Mouse (Mus musculus): ENCODE data around the gene Olfr666. TPM values are rescaled to one million over a fixed set of nuclear protein-coding genes. Genes with fewer than 3 reads are reported as not detected.

Olfr666 gene
- polyA plus RNA-seq (2012; rRNA removed): not detected in 2 replicates

DNA sequence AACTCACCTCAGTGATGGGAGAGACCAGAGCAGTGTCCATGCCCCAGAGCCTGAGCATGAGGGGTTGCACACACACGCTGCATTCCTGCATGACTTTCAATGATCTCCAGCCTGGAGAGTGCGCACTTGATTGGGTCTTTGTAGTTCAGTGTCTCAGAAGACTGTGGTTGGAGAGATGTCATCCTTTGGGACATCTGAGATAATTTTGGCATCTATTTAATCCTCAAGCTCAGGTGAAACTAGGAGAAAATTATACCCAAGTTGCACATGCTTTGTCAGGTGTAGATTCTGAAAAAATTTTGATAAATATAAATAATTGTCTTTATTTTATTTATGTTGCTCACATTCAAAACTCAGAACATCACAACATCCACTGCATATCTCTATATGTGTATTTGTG lies at the start of gene Olfr666:
Olfr666 (minus strand) TSS at position 101 of the 400 bp plus-strand sequence.

DNA sequence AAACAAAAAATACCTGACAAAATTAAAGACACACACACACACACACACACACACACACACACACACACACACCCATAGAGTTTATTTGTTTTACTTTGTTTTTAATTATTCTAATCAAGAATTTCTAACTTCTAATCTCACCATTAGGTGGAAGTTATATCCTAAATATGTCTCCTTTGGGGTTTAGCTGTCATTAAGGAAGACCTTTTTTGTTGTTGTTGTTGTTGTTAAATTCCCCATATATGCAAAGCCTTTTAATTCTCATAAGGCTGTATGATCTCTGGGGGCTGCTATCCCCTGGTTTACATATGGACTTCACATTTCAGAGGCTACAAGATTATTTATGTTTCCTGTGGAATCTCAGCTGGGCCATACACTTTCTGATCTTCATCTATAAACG lies 38.2 kb upstream of the Olfr666 start, which contains the start of gene Olfr669:
Olfr669 (plus strand) TSS at position 301 of the 400 bp plus-strand sequence.

DNA sequence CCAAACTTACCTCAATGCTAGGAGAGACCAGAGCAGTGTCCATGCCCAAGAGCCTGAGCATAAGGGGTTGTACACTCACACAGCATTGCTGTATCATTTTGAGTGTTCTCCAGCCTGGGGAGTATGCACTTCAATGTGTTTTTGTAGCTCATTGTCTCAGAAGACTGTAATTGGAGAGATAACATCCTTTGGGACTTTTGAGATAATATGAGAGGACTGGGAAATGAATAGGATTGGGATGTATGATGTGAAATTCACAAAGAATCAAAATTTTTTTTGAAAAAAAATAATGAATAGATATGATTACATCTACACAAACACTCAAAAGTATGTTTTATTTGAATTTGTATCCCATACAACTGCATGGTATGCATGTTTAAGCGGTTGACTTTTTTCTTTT lies 32.2 kb upstream of the Olfr666 start, which contains the start of gene Olfr668:
Olfr668 (minus strand) TSS at position 101 of the 400 bp plus-strand sequence.

DNA sequence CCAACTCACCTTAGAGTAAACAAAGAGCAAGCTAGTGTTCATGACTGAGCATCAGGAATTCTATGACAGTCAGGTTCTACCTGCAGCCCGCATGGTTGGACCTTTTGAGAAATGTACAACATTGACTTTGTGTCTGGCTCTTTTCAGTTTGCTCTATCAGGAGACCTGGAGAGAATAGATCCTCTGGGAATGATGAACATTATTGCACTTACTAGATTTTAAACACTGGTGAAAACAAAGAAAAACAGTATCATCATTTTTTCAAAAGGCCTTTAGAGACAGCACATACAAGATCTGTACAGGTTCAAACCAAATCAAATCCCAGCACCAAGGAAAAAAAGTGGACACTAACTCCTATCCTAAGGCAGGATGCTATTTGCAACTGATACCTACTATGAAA lies 25.6 kb upstream of the Olfr666 start, which contains the start of gene Olfr667:
Olfr667 (minus strand) TSS at position 101 of the 400 bp plus-strand sequence.

GRCm38 (mm10) chr7:104877731-104878130 lies 18.0 kb downstream of the Olfr666 start, which contains the start of gene Olfr665:
Gene Olfr665 (plus strand): TSS chr7:104878031.

DNA sequence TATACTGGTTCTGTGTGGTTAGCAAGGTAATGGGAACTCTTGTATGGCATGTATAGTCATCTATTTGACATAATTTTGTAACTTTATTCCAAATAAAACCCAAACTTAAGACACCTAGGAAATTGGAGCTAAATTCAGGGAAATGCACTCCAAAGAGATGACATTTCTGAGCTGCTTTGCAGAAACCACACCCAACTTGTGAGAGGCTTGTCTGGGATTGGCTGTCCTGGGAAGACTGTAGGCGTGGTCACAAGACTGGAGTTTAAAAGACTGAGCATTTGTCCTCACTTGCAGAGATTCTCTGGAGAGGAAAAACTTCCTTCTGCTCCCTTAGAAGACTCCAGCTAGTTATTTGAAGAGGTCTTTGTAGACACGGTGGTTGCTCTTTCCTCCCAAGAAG lies 39.0 kb downstream of the Olfr666 start, which contains the start of gene Usp17la:
Usp17la (plus strand) TSS at position 301 of the 400 bp plus-strand sequence.

GRCm38 (mm10) chr7:104842503-104842902 lies 53.2 kb downstream of the Olfr666 start, which contains the start of gene Usp17lb:
Gene Usp17lb (minus strand): TSS chr7:104842603.

Other genes with a start within 250 kb of the Olfr666 start
- 0.06 and 0.08 TPM in 2 replicates for gene Olfr658, start 248.6 kb downstream of the Olfr666 start, polyA plus RNA-seq (2012; rRNA removed)
- gene Olfr659, start 229.2 kb downstream of the Olfr666 start, polyA plus RNA-seq (2012; rRNA removed): not detected in 2 replicates
- not detected in 2 replicates for gene Olfr661, start 209.5 kb downstream of the Olfr666 start, polyA plus RNA-seq (2012; rRNA removed)
- gene Usp17le, start 118.5 kb downstream of the Olfr666 start, polyA plus RNA-seq (2012; rRNA removed): not detected in 2 replicates
- gene Usp17lb, start 53.3 kb downstream of the Olfr666 start, polyA plus RNA-seq (2012; rRNA removed): not detected in 2 replicates
- not detected in 2 replicates for gene Usp17la, start 38.9 kb downstream of the Olfr666 start, polyA plus RNA-seq (2012; rRNA removed)
- gene Olfr665, start 17.9 kb downstream of the Olfr666 start, polyA plus RNA-seq (2012; rRNA removed): not detected in 2 replicates
- not detected in 2 replicates for gene Olfr667, start 25.5 kb upstream of the Olfr666 start, polyA plus RNA-seq (2012; rRNA removed)
- not detected in 2 replicates for gene Olfr668, start 32.1 kb upstream of the Olfr666 start, polyA plus RNA-seq (2012; rRNA removed)
- gene Olfr669, start 38.3 kb upstream of the Olfr666 start, polyA plus RNA-seq (2012; rRNA removed): not detected in 2 replicates
- not detected in 2 replicates for gene Olfr670, start 66.7 kb upstream of the Olfr666 start, polyA plus RNA-seq (2012; rRNA removed)
- gene Olfr671, start 83.2 kb upstream of the Olfr666 start, polyA plus RNA-seq (2012; rRNA removed): not detected in 2 replicates
- gene Olfr672, start 106.1 kb upstream of the Olfr666 start, polyA plus RNA-seq (2012; rRNA removed): not detected in 2 replicates
- not detected in 2 replicates for gene Olfr675, start 132.5 kb upstream of the Olfr666 start, polyA plus RNA-seq (2012; rRNA removed)
- gene Olfr676, start 136.7 kb upstream of the Olfr666 start, polyA plus RNA-seq (2012; rRNA removed): not detected in 2 replicates
- gene Olfr677, start 155.4 kb upstream of the Olfr666 start, polyA plus RNA-seq (2012; rRNA removed): not detected in 2 replicates
- gene Olfr678, start 168.5 kb upstream of the Olfr666 start, polyA plus RNA-seq (2012; rRNA removed): not detected in 2 replicates
- not detected in 2 replicates for gene Olfr679, start 185.3 kb upstream of the Olfr666 start, polyA plus RNA-seq (2012; rRNA removed)
- not detected in 2 replicates for gene Olfr680-ps1, start 196.9 kb upstream of the Olfr666 start, polyA plus RNA-seq (2012; rRNA removed)
- not detected in 2 replicates for gene Olfr681, start 220.9 kb upstream of the Olfr666 start, polyA plus RNA-seq (2012; rRNA removed)

Data from central nervous system, embryonic 14 days (tissue).